Mouse (Mus musculus): Measurements from ENCODE around the gene B4gat1. TPM values are rescaled to one million over a fixed set of nuclear protein-coding genes. Genes with fewer than 3 reads are reported as not detected.

Gene B4gat1
- polyA plus RNA-seq, 1 experiment from 2014 or later: 45.4 TPM

DNA sequence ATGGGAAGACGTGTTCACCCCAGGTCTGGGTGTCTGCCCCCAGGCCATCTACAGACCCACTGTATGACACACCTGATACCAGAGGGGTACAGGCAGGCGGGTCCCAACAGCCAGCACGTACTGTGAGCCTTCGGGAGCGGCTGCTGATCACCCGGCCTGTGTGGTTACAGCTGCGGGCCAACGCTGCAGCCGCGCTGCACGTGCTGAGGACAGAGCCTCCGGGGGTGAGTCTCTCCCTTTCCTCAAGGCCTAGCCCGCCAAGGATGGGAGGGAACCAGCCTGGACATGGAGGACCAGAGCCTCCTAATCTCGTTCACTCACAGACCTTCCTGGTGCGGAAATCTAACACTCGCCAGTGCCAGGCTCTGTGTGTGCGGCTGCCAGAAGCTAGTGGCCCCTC lies 12.4 kb downstream of the B4gat1 start:
- peaks cover 31% of the 10 kb centered on the region for H3K36me3 ChIP-seq (ENCODE audit: control insufficient read depth, insufficient read depth, low read length)
- no peaks in the 10 kb centered on the region for H3K9me3 ChIP-seq (replicated peaks; ENCODE audit: control insufficient read depth, low read length)
- no peak overlapping the region for H3K4me2 ChIP-seq (ENCODE audit: low read length)
- no peak overlapping the region for H3K4me3 ChIP-seq (ENCODE audit: low read depth, low read length)
- ATAC-seq: no peak
- peak overlapping the region; percentile 8; the same call in 1 of the 2 replicates for H3K9ac ChIP-seq (ENCODE audit: low read length)
- WGBS: 4% methylated on average over 16 of the region's 17 CpGs
- no peaks in the 10 kb centered on the region for H3K4me1 ChIP-seq (ENCODE audit: control insufficient read depth, insufficient read depth, low read length)
- peaks cover 33% of the 10 kb centered on the region for H3K27me3 ChIP-seq (replicated peaks; ENCODE audit: control insufficient read depth, insufficient read depth, low read length)
- no peak overlapping the region for H3K27ac ChIP-seq (ENCODE audit: low read depth, low read length)
- DNase-seq (ENCODE audit: low spot score): no peak

DNA sequence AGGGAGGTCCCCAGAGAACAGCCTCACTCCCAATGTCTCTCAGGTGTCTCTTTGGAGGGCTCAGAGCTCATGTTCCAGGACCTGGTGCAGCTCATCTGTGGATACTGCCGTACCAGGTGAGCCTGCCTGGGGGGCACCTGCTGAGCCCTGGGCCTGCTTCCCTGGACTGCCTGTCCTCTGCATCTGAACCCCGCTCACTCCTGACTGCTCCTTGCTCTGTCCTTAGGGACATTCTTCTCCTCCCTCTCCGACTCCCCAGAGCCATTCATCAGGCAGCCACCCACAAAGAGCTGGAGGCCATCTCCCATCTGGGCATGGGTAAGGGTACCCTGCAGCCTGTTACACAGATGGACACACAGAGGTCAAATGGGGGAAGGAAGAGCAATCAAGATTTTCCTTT lies 12.9 kb downstream of the B4gat1 start:
- no peak for ATAC-seq
- no peak overlapping the region for H3K4me3 ChIP-seq (ENCODE audit: low read depth, low read length)
- no peaks in the 10 kb centered on the region for H3K9me3 ChIP-seq (replicated peaks; ENCODE audit: control insufficient read depth, low read length)
- H3K4me1 ChIP-seq (ENCODE audit: control insufficient read depth, insufficient read depth, low read length): no peaks in the 10 kb centered on the region
- H3K9ac ChIP-seq (ENCODE audit: low read length): peak overlapping the region; percentile 8; the same call in 1 of the 2 replicates
- DNase-seq (ENCODE audit: low spot score): no peak
- 30% methylated on average over 3 of the region's 3 CpGs for WGBS
- H3K27me3 ChIP-seq (replicated peaks; ENCODE audit: control insufficient read depth, insufficient read depth, low read length): peaks cover 33% of the 10 kb centered on the region
- H3K36me3 ChIP-seq (ENCODE audit: control insufficient read depth, insufficient read depth, low read length): peaks cover 26% of the 10 kb centered on the region
- no peak overlapping the region for H3K27ac ChIP-seq (ENCODE audit: low read depth, low read length)
- H3K4me2 ChIP-seq (ENCODE audit: low read length): no peak overlapping the region

DNA sequence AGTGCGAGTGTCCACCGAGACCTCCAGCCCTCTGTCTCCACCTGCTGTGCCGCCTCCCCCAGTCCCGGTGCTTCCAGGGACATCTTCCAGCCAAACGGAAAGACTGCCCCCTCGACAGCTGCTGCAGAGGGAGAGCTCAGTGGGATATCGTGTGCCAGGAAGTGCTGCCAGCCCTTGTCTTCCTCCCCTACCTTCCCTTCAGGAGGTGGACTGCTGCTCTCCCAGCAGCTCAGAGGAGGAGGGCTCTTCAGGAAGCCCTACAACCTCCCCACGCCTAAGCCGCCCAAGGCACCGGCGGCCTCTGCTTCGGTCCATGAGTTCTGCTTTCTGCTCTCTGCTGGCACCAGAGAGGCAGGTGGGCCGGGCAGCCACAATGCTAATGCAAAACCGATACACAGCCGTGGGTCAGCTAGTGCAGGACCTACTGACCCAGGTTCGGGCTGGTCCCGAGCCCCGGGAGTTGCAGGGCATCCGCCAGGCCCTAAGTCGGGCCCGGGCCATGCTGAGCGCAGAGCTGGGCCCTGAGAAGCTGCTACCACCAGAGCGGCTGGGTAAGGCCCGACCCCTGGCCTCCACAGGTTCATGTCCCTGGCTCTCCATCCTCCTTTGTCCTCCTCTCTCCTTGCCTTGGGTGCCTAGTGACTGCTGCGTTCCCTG lies 13.7 kb downstream of the B4gat1 start:
- 32% methylated on average over 25 of the region's 25 CpGs for WGBS
- no peak overlapping the region for H3K9ac ChIP-seq (ENCODE audit: low read length)
- H3K36me3 ChIP-seq (ENCODE audit: control insufficient read depth, insufficient read depth, low read length): peaks cover 19% of the 10 kb centered on the region
- no peaks in the 10 kb centered on the region for H3K4me1 ChIP-seq (ENCODE audit: control insufficient read depth, insufficient read depth, low read length)
- ATAC-seq (no peak), DNase-seq (ENCODE audit: low spot score) (no peak)
- no peak overlapping the region for H3K27ac ChIP-seq (ENCODE audit: low read depth, low read length)
- no peaks in the 10 kb centered on the region for H3K9me3 ChIP-seq (replicated peaks; ENCODE audit: control insufficient read depth, low read length)
- H3K4me2 ChIP-seq (ENCODE audit: low read length): no peak overlapping the region
- H3K4me3 ChIP-seq (ENCODE audit: low read depth, low read length): no peak overlapping the region
- peaks cover 33% of the 10 kb centered on the region for H3K27me3 ChIP-seq (replicated peaks; ENCODE audit: control insufficient read depth, insufficient read depth, low read length)

DNA sequence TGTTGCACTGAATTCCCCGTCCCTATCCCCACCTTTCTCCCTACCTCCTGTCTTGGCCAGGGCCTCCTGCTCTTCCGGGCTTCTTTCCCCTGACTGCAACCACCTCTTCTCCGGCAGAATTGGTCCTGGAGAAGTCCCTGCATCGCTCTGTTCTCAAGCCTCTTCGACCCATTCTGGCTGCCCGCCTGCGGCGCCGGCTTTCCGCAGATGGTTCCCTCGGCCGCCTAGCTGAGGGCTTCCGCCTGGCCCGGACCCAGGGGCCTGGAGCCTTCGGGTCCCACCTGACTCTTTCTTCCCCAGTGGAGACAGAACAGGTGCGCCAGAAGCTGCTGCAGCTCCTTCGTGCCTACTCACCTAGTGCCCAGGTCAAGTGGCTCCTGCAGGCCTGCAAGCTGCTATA lies 14.2 kb downstream of the B4gat1 start:
- no peak overlapping the region for H3K4me3 ChIP-seq (ENCODE audit: low read depth, low read length)
- no peak overlapping the region for H3K27ac ChIP-seq (ENCODE audit: low read depth, low read length)
- peaks cover 33% of the 10 kb centered on the region for H3K27me3 ChIP-seq (replicated peaks; ENCODE audit: control insufficient read depth, insufficient read depth, low read length)
- ATAC-seq: no peak
- no peaks in the 10 kb centered on the region for H3K4me1 ChIP-seq (ENCODE audit: control insufficient read depth, insufficient read depth, low read length)
- H3K9me3 ChIP-seq (replicated peaks; ENCODE audit: control insufficient read depth, low read length): no peaks in the 10 kb centered on the region
- 66% methylated on average over 17 of the region's 17 CpGs for WGBS
- no peak overlapping the region for H3K9ac ChIP-seq (ENCODE audit: low read length)
- H3K4me2 ChIP-seq (ENCODE audit: low read length): no peak overlapping the region
- no peak for DNase-seq (ENCODE audit: low spot score)
- peaks cover 13% of the 10 kb centered on the region for H3K36me3 ChIP-seq (ENCODE audit: control insufficient read depth, insufficient read depth, low read length)

DNA sequence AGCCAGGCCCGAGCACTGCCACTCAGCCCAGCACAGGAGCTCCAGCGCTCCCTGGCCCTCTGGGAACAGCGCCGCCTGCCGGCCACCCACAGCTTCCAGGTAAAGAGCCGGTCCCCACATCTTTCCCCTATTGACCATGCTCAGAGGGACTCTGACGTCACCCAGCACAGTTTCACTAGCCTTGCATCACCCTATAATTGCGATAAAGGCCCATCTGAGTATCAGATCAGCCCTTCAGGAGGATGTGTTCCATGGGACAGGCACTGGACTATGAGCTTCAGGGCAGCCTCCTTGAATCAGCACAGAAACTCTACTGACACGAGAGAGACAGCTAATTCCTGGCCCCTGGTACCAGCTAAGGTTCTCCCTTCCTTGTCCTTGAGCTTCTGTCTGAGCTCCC lies 15.3 kb downstream of the B4gat1 start:
- Histone ChIP-seq H3K4me2 (ENCODE audit: low read length) (no peak overlapping the region), H3K4me3 (ENCODE audit: low read depth, low read length) (no peak overlapping the region), H3K9me3 (replicated peaks; ENCODE audit: control insufficient read depth, low read length) (no peaks in the 10 kb centered on the region), H3K27ac (ENCODE audit: low read depth, low read length) (no peak overlapping the region), H3K9ac (ENCODE audit: low read length) (no peak overlapping the region), H3K4me1 (ENCODE audit: control insufficient read depth, insufficient read depth, low read length) (no peaks in the 10 kb centered on the region), H3K27me3 (replicated peaks; ENCODE audit: control insufficient read depth, insufficient read depth, low read length) (peaks cover 33% of the 10 kb centered on the region), H3K36me3 (ENCODE audit: control insufficient read depth, insufficient read depth, low read length) (peaks cover 7% of the 10 kb centered on the region)
- DNase-seq (ENCODE audit: low spot score): no peak
- ATAC-seq: no peak
- WGBS: 20% methylated on average over 9 of the region's 9 CpGs

DNA sequence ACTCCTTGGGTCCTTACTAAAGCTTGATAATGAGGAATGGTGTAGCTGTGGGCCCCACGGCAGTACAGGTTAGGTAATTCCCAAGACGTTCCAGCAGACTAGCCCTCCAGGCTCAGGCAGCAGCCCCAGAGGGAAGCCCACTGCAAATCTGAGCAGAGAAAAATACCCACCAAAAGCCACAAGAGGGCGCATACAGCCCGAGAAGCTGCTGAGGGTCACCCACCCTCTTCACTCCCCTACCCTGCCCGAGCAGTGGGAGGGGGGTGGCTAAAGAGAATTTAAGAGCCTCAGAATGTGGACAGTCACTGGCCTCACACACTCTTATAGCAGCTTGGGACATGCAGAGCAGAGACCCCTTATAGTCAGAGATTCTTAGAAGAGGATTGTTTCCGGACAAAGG lies 17.6 kb downstream of the B4gat1 start:
- no peaks in the 10 kb centered on the region for H3K36me3 ChIP-seq (ENCODE audit: control insufficient read depth, insufficient read depth, low read length)
- no peak overlapping the region for H3K9ac ChIP-seq (ENCODE audit: low read length)
- H3K4me2 ChIP-seq (ENCODE audit: low read length): no peak overlapping the region
- DNase-seq (ENCODE audit: low spot score): peak; percentile 80
- 13% methylated on average over 6 of the region's 6 CpGs for WGBS
- no peak overlapping the region for H3K4me3 ChIP-seq (ENCODE audit: low read depth, low read length)
- ATAC-seq: peak; percentile 56
- no peak overlapping the region for H3K27ac ChIP-seq (ENCODE audit: low read depth, low read length)
- no peaks in the 10 kb centered on the region for H3K9me3 ChIP-seq (replicated peaks; ENCODE audit: control insufficient read depth, low read length)
- H3K4me1 ChIP-seq (ENCODE audit: control insufficient read depth, insufficient read depth, low read length): peaks cover 6% of the 10 kb centered on the region; the same call in 1 of the 2 replicates
- peaks cover 22% of the 10 kb centered on the region for H3K27me3 ChIP-seq (replicated peaks; ENCODE audit: control insufficient read depth, insufficient read depth, low read length)

DNA sequence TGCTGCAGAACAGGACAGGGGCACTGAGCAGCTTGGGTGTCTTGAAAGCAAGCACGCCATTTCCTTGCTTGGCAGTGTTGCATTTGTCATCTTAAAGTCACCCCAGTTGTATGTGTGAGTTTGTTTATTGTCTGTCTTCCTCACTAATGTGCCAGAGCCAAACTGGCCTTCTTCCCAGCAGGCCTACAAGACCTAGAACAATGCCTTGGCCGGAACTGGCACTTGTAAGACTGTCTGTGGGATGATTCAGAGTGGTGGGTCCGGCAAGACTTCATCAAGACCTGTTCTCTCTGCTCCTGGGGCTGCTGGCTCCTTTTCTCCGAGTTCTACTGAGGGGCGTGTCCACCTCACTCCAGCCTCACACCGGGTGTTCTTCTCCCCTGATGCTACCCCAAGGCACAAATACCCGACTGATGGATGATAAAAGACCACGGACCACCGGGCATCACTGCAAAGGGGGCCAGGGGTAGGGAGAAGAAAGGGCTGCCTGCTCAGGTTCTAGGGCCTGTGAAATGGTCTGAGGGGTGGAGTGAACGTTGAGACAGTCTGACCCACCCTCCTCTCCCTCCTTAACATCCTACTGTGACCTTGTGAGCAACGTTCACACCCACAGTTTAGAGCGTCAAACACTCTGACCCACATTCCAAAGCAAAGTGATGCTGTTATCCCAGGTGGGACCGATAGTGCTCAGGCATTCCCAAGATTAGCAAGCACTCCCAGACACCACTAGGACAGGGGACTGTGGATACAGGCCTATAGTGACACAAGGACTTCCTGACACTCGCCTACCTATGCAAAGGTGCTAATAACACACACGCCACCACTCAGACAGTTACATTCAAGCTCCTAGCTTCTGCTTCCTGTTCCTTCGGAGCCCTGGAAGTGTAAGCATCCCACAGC lies 19.5 kb downstream of the B4gat1 start:
- Histone ChIP-seq H3K9me3 (replicated peaks; ENCODE audit: control insufficient read depth, low read length) (no peaks in the 10 kb centered on the region), H3K36me3 (ENCODE audit: control insufficient read depth, insufficient read depth, low read length) (no peaks in the 10 kb centered on the region), H3K27ac (ENCODE audit: low read depth, low read length) (no peak overlapping the region), H3K4me3 (ENCODE audit: low read depth, low read length) (no peak overlapping the region), H3K4me2 (ENCODE audit: low read length) (no peak overlapping the region), H3K9ac (ENCODE audit: low read length) (no peak overlapping the region), H3K27me3 (replicated peaks; ENCODE audit: control insufficient read depth, insufficient read depth, low read length) (peaks cover 6% of the 10 kb centered on the region; the same call in 1 of the 2 replicates), H3K4me1 (ENCODE audit: control insufficient read depth, insufficient read depth, low read length) (peaks cover 6% of the 10 kb centered on the region; the same call in 1 of the 2 replicates)
- 28% methylated on average over 16 of the region's 16 CpGs for WGBS
- no peak for DNase-seq (ENCODE audit: low spot score)
- no peak for ATAC-seq

DNA sequence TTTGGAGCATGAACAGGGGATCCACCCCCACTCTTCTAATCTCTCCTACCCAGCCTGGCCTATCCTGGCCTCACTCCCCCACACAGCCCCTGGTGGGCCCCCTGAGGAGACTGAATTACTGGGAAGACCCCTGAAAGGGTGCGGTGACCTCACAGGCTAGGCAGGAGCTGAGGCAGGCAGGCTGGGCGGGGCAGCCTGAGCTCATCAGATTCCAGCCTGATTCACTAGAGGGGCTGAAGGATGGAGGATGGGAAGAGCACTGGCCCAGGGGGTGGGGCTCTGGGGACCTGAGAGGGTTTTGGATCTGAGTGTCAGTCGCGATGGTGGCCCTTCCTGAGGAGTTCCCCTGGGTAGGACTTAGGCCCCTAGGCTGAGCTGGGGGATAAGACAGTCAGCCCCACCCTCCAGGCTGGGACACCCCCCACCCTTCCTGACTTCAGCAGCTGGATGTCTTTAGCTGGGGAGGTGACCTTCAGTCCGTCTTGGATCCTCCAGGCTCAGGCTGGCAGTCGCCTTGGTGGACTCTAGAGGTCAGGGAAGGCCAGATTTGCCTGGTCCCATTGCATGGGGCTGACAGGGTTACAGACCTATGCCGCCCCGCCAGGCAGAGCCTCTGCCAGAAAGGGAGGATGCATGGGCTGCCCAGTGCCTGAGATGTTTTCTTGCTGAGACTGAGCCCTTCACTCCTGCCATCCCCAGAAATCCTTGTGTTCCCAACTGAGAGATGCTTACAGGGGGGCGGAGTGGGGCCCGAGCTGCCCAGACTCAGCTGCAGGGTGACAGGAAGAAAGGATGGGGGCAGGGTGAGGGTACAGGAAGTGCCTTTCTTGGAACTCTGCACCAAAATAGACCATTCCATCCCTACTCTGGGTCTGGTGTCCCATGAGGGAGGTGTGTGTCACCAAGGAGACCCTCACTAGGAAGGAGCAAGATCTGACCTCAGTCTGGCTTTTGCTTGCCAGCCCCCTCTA lies 20.5 kb downstream of the B4gat1 start:
- Histone ChIP-seq H3K36me3 (ENCODE audit: control insufficient read depth, insufficient read depth, low read length) (no peaks in the 10 kb centered on the region), H3K4me3 (ENCODE audit: low read depth, low read length) (no peak overlapping the region), H3K27ac (ENCODE audit: low read depth, low read length) (no peak overlapping the region), H3K9ac (ENCODE audit: low read length) (peak overlapping the region; percentile 29; the same call in 1 of the 2 replicates), H3K9me3 (replicated peaks; ENCODE audit: control insufficient read depth, low read length) (no peaks in the 10 kb centered on the region), H3K27me3 (replicated peaks; ENCODE audit: control insufficient read depth, insufficient read depth, low read length) (no peaks in the 10 kb centered on the region), H3K4me1 (ENCODE audit: control insufficient read depth, insufficient read depth, low read length) (peaks cover 6% of the 10 kb centered on the region; the same call in 1 of the 2 replicates), H3K4me2 (ENCODE audit: low read length) (no peak overlapping the region)
- ATAC-seq (no peak), DNase-seq (ENCODE audit: low spot score) (no peak)
- WGBS: 18% methylated on average over 10 of the region's 10 CpGs
